Mouse (Mus musculus): ENCODE measurements around the gene Zfyve9.
"Not testable (repeated sequence)": the region's sequence is repeated elsewhere in the genome, so short reads cannot be mapped to it uniquely, and the experiment has no call there.

DNA sequence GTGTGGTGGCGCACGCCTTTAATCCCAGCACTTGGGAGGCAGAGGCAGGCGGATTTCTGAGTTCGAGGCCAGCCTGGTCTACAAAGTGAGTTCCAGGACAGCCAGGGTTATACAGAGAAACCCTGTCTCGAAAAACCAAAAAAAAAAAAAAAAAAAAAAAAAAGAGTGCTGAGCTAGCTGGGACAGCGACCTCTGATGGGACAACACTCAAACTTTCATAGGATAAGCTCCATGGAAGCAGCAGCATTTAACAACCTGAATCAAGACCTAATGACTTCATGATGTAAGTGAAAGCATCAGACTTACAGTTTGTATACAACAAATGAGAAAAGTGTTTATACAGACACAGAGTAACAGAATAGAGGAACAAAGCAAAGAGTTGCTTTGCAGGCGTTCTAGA, 93.5 kb downstream of the Zfyve9 start:
- not testable (repeated sequence) for TF ChIP-seq SRF (IDR thresholded peaks at IDR 0.05; ENCODE audit: control insufficient read depth, insufficient read length, low read depth); E2F4 (IDR thresholded peaks at IDR 0.05; ENCODE audit: insufficient read depth); POLR2A (IDR thresholded peaks at IDR 0.05; ENCODE audit: insufficient read length, low read depth); USF1 (IDR thresholded peaks at IDR 0.05; ENCODE audit: low read depth)

All from myocyte (in vitro differentiated cells).